Mouse (Mus musculus): ENCODE results near the gene Agpat4. TPM values are rescaled to one million over a fixed set of nuclear protein-coding genes. Genes with fewer than 3 reads are reported as not detected.

Agpat4 gene
- 10 to 100 TPM; 33.2 to 54.3 TPM for total RNA-seq (2021)
- long read RNA-seq, experiment 1, transcript Agpat4-201 (9 exons, 1,915 nt), result major isoform, 68 of 78 reads
- long read RNA-seq, experiment 1, partial matches to known transcripts, result 4 of 78 reads
- long read RNA-seq, experiment 1, other reads (novel, unspliced or antisense), result 6 of 78 reads
- long read RNA-seq, experiment 2, transcript Agpat4-201 (9 exons, 1,915 nt), result major isoform, 92 of 106 reads
- long read RNA-seq, experiment 2, partial matches to known transcripts, result 10 of 106 reads
- long read RNA-seq, experiment 2, other reads (novel, unspliced or antisense), result 4 of 106 reads

GRCm38 (mm10) chr17:12118561-12118925 is at the start of gene Agpat4:
Gene Agpat4, plus strand, starts transcription at chr17:12118704.
- peak; percentile 40 to 47 for DNase-seq (ENCODE audit: low spot score in 2 of 2)

GRCm38 (mm10) chr17:12076816-12077215 is 41.7 kb upstream of the Agpat4 start:
- DNase-seq (ENCODE audit: low spot score in 2 of 2), result no peak

DNA sequence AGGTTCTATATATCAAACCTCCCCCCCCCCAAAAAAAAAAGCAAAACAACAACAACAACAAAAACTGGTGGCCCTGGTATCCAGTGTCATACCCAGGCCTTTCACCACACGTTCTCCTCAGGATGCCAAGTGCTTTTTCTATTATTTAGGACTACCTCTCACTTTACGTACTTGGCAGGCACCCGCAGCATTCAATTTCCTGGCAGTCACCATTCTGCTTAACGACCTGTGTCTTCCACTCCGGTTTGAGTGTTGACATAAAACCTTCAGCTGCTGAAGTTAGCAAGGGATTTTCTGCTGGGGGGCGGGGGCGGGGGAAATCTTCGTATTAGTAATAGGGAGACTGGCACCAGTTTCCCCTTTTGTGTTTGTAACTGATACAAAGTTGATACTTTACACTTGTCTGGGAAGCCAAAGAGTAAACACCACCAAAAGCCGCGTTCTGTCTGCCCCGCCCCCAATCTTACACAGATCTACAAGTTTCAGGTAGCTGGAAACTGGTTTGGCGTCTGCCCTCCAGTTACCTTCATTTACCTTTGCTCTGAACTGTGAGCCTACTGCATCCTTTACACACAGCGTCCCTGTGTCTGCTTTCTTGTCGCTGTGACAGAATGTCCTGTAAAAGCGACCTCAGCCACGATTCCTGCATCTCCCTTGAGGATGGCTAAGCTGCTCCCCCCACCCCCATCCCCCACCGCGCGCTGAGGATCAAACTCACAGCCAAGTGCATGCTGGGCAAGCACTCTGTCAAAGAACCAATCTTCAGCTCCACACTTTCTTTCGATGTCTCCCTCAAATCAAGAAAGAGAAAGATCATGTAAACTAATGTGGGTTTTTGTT is 37.6 kb upstream of the Agpat4 start:
- no peak for DNase-seq (ENCODE audit: low spot score in 2 of 2)

GRCm38 (mm10) chr17:12082201-12082600 is 36.3 kb upstream of the Agpat4 start:
- DNase-seq (ENCODE audit: low spot score in 2 of 2), result no peak

DNA sequence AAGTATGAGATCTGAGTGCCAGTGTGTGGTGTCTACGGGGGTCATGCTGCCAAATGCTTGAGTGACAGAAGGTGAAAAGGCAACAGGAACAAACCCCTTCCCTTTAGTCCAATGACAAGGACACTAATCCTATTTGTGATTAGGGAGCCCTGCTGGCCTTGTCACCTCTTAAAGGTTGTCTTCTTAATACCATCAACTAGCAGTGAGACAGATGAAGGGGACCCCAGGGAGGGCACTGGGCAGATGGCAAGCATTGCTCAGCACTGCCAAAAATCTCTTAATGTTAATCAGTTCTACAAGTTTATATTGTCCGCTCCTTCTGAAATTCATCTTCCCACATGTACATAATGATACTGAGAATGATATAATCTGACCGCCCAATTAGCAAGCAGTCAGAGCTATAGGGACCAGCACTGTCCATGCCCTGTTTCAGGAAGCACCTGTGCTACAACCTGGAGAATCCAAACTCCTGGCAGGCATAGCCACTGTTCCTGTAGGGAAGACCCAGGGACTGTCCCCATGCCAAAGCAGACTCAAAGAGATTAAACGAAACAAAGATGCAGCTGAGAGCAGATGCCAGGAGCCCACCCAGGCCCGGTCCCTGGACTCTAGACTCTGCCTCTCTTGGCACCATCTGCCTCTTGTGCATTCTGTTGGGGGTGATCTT is 28.1 kb upstream of the Agpat4 start:
- no peak for DNase-seq (ENCODE audit: low spot score in 2 of 2)

DNA sequence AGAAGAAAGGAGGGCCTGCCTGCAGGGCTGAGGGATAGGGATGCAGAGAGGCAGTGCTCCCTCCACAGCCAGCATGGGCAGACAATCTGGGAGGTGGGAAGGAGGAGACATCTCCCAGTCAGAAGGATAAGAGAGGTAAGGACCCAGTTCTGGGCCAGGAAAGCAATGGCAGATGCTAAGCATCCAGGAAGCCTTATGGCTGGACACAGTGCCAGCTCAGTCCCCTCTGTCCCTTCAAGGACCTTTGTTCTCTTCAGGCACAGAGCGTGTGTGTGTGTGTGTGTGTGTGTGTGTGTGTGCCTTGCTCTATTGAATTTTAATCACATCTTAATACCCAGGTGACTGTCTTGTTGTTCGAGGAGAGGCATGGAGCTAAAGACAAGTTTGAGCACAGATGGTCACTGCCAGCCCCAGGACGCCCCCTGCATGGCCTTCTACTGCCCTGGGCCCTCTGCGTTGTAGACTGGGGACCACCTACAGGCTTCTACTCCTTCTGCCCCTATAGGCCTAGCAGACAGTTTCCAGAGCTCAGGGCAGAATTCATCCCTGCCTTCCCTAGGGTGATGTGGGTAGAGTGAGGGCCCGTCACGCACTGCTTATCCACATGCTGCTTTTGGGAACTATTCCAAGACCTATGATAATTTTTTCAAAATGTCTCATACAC is 25.5 kb upstream of the Agpat4 start:
- DNase-seq (ENCODE audit: low spot score in 2 of 2), result no peak

DNA sequence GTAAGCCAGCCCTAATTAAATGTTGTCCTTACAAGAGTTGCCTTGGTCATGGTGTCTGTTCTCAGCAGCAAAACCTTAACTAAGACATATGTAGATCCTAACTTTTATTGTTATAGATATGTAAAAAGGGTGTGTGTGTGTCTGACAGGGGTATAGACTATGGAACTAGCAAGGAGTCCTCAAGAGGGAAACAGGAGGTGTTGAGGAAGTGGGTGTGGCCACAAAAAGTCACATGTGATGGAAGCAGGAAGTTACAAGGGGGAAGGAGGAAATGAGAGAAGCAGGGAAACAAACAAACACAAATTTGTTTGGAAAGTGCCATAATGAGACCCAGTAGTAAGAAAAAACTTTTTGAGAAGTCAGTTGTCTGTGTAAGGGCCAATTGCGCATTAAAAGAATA is 24.5 kb upstream of the Agpat4 start:
- DNase-seq (ENCODE audit: low spot score in 2 of 2), result no peak

DNA sequence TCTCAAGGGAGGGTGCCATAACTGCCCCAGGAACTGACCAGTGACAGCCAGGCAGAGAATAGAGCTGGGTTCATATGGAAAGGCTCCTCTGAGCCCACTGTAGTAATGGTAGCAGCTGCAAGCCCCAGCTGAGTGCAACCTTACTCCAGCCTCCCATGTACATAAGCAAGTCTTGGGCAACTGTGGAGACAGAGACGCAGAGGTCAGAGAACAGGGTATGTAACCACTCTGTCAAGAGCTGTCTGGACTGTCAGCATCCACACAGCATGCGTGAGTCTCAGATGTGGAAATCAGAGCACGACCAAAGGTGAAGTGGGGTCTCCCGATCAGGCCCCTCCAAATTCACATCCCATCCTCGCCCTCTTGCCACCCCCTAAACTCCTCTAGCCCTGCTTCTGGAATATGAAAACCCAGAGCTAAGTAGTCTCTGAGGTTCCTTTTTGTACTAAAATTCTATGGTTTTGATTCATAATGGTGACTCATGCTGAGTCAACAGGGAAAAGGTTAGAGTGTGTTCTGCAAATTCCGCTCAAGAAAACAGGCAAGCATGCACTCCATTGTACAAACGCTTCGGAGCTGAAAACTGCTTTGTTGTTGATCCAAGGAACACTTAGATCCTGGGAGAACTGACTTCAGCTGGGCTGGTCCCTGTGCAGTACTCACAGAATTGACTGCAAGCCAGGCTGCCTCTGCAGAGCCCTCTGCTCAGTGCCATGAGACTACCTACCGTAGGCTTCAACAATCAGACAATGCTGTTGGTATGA is 23.5 kb upstream of the Agpat4 start:
- DNase-seq (ENCODE audit: low spot score in 2 of 2), result peak in 1 of 2 experiments; percentile 37

- DNase-seq (ENCODE audit: low spot score in 2 of 2), result no peak
Measured at GRCm38 (mm10) chr17:12099415-12099814, 19.1 kb upstream of the Agpat4 start.

- no peak for DNase-seq (ENCODE audit: low spot score in 2 of 2)
Measured at GRCm38 (mm10) chr17:12102326-12102725, 16.2 kb upstream of the Agpat4 start.

DNA sequence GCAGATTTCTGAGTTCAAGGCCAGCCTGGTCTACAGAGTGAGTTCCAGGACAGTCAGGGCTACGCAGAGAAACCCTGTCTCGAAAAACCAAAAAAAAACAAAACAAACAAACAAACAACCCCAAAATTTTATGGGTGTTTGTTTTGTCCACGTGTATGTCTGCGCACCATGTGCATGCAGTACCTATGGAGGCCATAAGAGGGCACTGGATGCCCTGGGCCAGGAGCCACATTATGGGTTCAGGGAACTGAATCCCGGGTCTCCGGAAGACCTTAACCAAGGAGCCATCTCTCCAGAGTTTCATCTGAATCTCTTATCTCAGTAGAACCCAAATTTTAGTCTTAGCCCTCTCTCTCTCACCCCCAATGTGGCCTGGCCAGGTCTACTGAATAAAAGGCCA is 14.7 kb upstream of the Agpat4 start:
- no peak for DNase-seq (ENCODE audit: low spot score in 2 of 2)

DNA sequence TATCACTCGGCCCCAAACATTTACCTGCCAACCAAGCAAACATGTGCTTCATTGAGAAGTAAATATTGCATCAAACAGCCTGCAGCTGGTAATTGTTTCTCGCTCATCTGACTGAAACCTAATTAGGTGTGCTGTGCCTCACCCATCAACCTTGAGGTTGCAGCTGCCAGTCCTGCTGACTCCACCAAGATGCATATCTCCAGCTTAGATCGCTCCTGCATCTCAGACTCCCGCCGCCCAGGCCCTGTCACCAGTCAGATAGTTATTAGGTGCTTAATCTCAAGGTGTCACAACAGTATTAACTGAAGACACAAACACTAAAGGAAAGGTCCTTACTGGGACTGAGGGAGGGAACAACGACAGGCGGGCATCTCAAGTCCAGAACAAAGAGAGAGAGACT is 14.3 kb upstream of the Agpat4 start:
- DNase-seq (ENCODE audit: low spot score in 2 of 2), result no peak

- no peak for DNase-seq (ENCODE audit: low spot score in 2 of 2)
Measured at GRCm38 (mm10) chr17:12104690-12105089, 13.8 kb upstream of the Agpat4 start.

DNA sequence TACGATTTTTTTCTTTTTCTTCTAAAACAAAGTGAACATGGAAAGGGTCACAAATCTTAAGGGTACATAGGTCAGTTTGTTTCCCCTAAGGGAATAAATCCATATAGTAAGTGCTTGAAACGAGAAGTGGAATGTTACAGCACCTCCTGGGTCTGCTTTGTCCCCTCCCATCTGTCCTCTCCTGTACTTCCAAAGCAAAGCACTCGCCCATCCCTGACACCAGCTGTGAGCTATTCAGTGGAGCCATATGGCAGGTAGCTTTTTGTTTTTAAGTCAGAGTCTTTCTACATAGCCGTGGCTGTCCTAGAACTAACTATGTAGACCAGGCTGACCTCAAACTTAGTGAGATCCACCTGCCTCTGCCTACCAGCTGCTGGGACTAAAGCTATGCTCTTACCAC is 12.2 kb upstream of the Agpat4 start:
- DNase-seq (ENCODE audit: low spot score in 2 of 2), result no peak

DNA sequence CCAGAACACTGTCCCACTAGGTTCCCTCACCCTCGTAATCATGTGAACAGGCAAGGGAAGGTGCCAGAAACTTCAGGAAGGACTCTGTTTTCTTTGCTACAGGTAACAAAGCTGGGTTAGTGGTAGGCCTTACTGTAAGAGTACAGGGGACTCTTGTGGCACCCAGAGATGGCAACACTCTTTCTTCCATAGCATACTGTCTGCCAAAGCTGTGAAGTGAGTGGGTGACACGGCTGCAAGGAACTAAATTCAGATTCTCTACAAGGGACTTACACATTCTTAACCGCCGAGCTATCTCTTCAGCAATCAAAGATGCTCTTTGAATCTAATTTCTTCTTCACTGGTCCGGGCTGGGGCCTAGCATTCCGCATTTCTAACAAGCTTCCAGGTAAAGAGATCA is 4.9 kb upstream of the Agpat4 start:
- no peak for DNase-seq (ENCODE audit: low spot score in 2 of 2)

GRCm38 (mm10) chr17:12115086-12115485 is 3.4 kb upstream of the Agpat4 start:
- DNase-seq (ENCODE audit: low spot score in 2 of 2), result no peak

DNA sequence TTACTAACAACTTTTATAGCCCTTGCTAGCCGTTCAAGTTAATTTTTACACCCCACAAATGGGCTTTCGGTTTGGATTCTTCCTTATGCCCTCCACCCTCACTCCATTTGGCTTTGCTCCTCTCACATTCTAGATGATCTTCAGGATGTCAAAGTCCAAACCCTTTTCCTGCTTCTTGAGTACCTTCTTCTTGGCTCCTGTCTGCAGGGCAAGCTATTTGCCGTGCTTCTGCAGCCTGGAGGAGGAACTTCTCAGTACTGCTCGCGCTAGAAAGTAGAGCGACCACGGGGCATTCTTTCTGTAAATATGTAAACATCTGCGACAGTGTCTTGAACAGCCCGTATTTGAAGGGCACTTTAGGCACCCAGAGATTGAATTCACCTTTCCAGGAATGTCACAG is 373 bp upstream of the Agpat4 start:
- DNase-seq (ENCODE audit: low spot score in 2 of 2), result no peak

- peak; percentile 65 to 70 for DNase-seq (ENCODE audit: low spot score in 2 of 2)
Measured at GRCm38 (mm10) chr17:12118926-12119641, 580 bp downstream of the Agpat4 start.

DNA sequence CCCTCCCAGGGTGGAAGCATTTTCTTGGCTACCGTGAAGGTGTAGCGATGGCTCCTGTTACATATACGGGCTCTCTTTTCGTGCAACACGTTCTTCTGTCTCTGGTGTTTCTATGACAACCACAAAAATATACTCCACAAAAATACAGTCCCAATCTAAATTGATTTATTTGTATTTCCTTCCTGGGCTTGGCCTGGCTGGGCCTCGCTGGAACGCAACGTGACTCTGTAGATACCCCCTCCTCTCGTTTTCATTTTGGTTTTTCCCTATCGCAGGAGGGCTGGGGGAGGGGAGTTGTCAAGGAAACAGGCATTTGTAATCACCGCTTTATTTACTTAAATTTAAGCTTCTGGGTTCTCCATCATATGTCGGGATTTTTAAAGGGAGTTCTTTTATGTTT is 1.2 kb downstream of the Agpat4 start:
- peak in 1 of 2 experiments; percentile 34 for DNase-seq (ENCODE audit: low spot score in 2 of 2)

DNA sequence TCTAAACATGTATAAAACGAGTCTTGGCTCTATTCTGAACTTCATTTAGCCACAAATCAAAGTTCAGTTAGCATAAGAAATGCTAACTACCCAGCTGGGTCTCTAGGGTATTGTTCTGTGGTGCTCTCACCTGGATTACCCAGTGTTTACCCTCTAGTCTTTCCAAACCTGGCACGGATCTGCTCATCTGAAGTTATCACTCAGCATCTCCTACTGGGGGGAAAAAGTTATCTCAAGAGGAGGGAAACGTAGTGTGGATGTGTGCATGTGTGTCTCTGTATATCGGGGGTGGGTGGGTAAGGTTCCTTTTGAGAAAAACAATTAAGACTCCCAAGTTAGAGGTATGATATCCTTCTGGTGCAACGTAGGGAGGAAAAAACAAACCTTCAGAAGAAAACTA is 1.8 kb downstream of the Agpat4 start:
- no peak for DNase-seq (ENCODE audit: low spot score in 2 of 2)
